Mouse (Mus musculus): ENCODE measurements around the gene Kctd14. TPM values are rescaled to one million over a fixed set of nuclear protein-coding genes. Genes with fewer than 3 reads are reported as not detected.
A peak's percentile ranks its signal among the peaks of the same experiment; 100 is the strongest.
"Not testable (repeated sequence)": the region's sequence is repeated elsewhere in the genome, so short reads cannot be mapped to it uniquely, and the experiment has no call there.

Kctd14 gene
- 1.4 TPM in 2 replicates for polyA plus RNA-seq (2015; fragmentation: Nextera tagmentation; extraction: Ambion mirVana)

DNA sequence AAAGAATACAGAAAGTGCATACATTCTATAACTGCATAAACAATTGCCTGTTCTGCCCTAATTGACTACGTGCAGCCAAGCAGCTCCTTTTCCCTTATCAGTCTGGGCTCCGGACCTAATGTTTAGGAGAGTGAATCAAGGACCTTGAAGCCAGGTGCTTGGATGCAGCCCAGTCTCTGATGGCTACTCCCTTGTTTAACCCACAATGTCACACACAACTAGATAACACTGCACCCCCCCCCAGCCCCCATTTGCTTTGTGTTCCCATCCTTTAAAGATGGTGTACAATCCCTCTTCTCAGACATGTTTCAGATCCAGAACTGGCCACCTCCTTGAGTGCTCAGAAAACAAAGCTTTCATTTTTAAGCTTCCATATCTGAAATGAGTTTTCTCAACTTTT lies at the start of gene Kctd14:
Kctd14 (plus strand) TSS at position 301 of the 400 bp plus-strand sequence.
- WGBS = 64% methylated on average over 2 of the region's 2 CpGs
- not testable (repeated sequence) for H3K4me2 ChIP-seq; ATAC-seq (ENCODE audit: extremely low read depth, insufficient number of reproducible peaks, low FRiP score, low TSS enrichment); H3K27me3 ChIP-seq (replicated peaks); H3K27ac ChIP-seq (replicated peaks); H3K9me3 ChIP-seq; H3K9ac ChIP-seq; H3K36me3 ChIP-seq; H3K4me3 ChIP-seq
- peaks cover 24% of the 10 kb centered on the region for H3K4me1 ChIP-seq

DNA sequence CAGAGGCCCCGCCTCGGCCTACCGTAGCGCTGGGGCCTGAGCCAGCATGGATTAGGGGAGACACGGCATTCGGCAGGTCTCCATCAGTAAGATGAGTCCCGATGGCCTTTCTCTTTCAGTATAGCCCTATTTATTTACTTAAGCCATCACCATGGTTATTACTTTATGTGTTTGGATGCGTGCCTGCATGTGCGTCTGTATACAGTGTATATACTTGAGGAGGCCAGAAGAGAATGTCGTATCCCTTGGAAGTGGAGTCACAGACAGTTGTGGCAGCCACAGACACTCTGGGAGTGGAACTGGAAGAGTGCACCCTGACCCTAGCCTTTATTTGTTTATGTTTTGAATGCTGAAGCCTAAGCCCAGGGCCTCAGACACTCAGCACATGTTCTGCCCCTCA lies 44.0 kb upstream of the Kctd14 start:
- Histone ChIP-seq H3K36me3 (peaks cover 72% of the 10 kb centered on the region), H3K4me3 (no peak overlapping the region), H3K4me2 (no peak overlapping the region), H3K9ac (no peak overlapping the region), H3K27ac (replicated peaks) (no peak overlapping the region), H3K27me3 (replicated peaks) (no peaks in the 10 kb centered on the region), H3K4me1 (0 out of 2 replicates have a peak, but pooled peaks cover 5% of the 10 kb centered on the region), H3K9me3 (no peaks in the 10 kb centered on the region)
- ATAC-seq (ENCODE audit: extremely low read depth, insufficient number of reproducible peaks, low FRiP score, low TSS enrichment) = no peak
- WGBS = 87% methylated on average over 10 of the region's 10 CpGs

DNA sequence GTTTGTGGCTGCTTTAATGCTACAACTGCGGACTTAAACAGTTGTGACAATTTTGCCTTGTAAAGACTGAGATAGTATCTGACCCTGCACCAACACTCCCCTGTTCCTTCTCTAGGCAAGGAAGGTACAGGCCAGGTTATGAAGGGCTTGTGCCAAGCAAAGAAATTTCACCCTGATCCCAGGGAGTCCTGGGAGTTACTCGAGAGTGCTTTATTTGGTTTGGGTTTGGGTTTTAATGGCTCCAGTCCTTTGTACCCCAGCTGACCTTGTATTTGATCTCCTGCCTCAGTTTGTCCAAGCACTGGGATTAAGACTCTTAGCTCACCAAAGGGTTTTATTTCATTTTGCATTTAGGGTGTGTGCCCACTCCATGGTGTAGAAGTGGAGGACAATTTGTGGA lies 40.0 kb upstream of the Kctd14 start:
- H3K9ac ChIP-seq = no peak overlapping the region
- H3K27ac ChIP-seq (replicated peaks) = no peak overlapping the region
- H3K9me3 ChIP-seq = no peaks in the 10 kb centered on the region
- no peak overlapping the region for H3K4me2 ChIP-seq
- peaks cover 56% of the 10 kb centered on the region for H3K36me3 ChIP-seq
- H3K4me3 ChIP-seq = no peak overlapping the region
- H3K4me1 ChIP-seq = peaks cover 16% of the 10 kb centered on the region
- 96% methylated on average over 2 of the region's 2 CpGs for WGBS
- H3K27me3 ChIP-seq (replicated peaks) = no peaks in the 10 kb centered on the region
- ATAC-seq (ENCODE audit: extremely low read depth, insufficient number of reproducible peaks, low FRiP score, low TSS enrichment) = no peak

DNA sequence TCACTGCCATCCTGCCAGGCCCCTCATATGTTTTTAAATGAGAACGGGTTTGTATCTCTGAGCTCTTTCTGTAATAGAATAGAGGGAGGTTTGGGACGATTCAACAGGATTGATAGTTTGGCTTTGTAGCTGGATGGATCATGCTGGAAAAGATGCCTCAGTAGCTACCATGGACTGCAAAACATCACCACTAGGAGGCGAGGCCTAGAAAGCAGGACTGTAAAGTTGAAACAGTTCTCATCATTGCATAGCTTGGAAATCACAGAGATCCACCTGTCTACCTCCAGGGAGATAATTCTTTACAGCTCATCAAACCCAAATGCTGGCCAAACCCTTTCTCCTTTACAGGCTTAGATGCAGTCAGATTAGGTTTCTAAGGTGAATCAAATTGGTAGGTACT lies 39.5 kb upstream of the Kctd14 start:
- no peak overlapping the region for H3K9ac ChIP-seq
- no peaks in the 10 kb centered on the region for H3K27me3 ChIP-seq (replicated peaks)
- WGBS = 74% methylated on average over 3 of the region's 3 CpGs
- H3K4me2 ChIP-seq = no peak overlapping the region
- no peaks in the 10 kb centered on the region for H3K9me3 ChIP-seq
- H3K36me3 ChIP-seq = peaks cover 55% of the 10 kb centered on the region
- H3K4me3 ChIP-seq = no peak overlapping the region
- no peak for ATAC-seq (ENCODE audit: extremely low read depth, insufficient number of reproducible peaks, low FRiP score, low TSS enrichment)
- H3K27ac ChIP-seq (replicated peaks) = no peak overlapping the region
- peaks cover 16% of the 10 kb centered on the region for H3K4me1 ChIP-seq

DNA sequence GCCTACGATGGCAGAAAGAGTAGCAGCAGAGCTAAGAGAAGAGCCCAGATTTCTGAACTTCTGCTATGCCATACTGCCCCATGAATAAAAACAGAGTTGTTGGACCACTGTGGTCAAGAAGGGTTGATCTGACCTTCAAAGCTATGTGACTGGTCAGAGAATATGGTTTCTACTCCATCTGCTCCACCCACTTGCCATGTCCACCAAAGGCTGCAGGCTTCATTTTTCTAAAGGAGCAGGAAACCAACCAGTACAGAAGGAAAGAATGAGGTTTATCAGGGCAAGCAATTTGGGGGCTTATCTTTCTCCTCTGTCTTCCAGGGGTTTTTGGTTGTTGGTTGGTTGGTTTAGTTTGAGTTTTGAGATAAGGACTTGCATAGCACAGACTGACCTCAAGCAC lies 37.1 kb upstream of the Kctd14 start:
- no peak overlapping the region for H3K9ac ChIP-seq
- no peak overlapping the region for H3K4me3 ChIP-seq
- 96% methylated on average over 1 of the region's 1 CpGs for WGBS
- H3K27ac ChIP-seq (replicated peaks) = no peak overlapping the region
- H3K36me3 ChIP-seq = peaks cover 31% of the 10 kb centered on the region
- no peak overlapping the region for H3K4me2 ChIP-seq
- no peaks in the 10 kb centered on the region for H3K9me3 ChIP-seq
- no peaks in the 10 kb centered on the region for H3K27me3 ChIP-seq (replicated peaks)
- H3K4me1 ChIP-seq = peaks cover 32% of the 10 kb centered on the region
- no peak for ATAC-seq (ENCODE audit: extremely low read depth, insufficient number of reproducible peaks, low FRiP score, low TSS enrichment)

DNA sequence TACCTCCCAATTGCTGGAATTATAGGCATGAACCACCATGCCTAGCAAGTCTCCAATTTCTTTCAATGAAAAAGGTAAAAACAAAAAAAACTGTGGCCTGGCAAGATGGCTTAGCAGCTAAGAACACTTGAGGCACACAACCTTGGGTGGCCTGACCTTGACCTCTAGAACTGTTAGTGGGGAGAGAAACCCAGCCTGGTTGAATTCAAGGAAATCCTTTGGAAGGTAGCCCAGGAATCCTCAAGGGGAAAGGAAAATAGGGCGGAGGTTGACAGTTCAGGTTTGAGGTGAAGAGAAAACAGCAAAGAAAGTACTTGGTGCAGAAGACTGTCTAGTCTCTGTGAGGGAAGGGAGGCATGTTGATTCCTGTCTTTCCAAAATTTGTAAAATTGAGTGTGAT lies 36.7 kb upstream of the Kctd14 start:
- Histone ChIP-seq H3K4me3 (no peak overlapping the region), H3K4me2 (no peak overlapping the region), H3K27me3 (replicated peaks) (no peaks in the 10 kb centered on the region), H3K9ac (no peak overlapping the region), H3K27ac (replicated peaks) (no peak overlapping the region), H3K36me3 (peaks cover 27% of the 10 kb centered on the region), H3K9me3 (no peaks in the 10 kb centered on the region), H3K4me1 (peaks cover 36% of the 10 kb centered on the region)
- WGBS = 54% methylated on average over 1 of the region's 1 CpGs
- no peak for ATAC-seq (ENCODE audit: extremely low read depth, insufficient number of reproducible peaks, low FRiP score, low TSS enrichment)

DNA sequence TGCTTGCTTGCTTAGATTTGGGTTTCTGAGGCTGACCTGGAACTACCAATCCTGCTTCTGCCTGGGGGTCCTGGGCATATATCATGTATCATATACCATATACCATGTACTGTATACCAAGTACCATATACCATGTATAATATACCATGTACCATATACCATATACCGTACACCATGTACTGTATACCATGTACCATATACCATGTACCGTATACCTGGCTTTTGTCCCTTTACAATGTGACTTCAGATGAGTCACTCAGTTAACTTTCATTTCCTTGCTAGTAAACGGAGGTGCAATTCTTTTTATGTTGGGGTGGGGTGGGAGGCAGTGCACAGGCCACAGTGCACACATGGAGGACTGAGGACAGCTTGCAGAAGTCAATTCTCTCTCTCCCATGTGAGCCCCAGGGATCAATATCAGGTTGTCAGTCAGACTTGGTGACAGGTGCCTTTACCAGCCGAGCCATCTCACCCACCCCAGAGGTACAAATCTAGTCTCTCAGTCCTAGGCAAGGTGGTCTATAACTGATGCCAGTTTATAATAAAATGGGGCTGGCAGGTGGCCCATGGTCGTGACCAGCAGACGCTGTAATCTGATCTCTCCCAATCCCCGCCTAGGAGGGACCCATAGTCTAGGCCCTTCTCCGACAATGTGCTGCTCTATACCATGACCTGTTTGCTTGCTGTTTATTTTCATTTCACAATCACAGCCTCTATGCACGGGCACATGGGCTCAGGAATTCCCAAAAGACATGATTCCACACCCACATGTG lies 36.0 kb upstream of the Kctd14 start:
- Histone ChIP-seq H3K4me2 (no peak overlapping the region), H3K9ac (no peak overlapping the region), H3K4me1 (peaks cover 36% of the 10 kb centered on the region), H3K27me3 (replicated peaks) (no peaks in the 10 kb centered on the region), H3K9me3 (no peaks in the 10 kb centered on the region), H3K4me3 (no peak overlapping the region), H3K27ac (replicated peaks) (no peak overlapping the region), H3K36me3 (peaks cover 20% of the 10 kb centered on the region)
- 51% methylated on average over 9 of the region's 9 CpGs for WGBS
- ATAC-seq (ENCODE audit: extremely low read depth, insufficient number of reproducible peaks, low FRiP score, low TSS enrichment) = no peak

DNA sequence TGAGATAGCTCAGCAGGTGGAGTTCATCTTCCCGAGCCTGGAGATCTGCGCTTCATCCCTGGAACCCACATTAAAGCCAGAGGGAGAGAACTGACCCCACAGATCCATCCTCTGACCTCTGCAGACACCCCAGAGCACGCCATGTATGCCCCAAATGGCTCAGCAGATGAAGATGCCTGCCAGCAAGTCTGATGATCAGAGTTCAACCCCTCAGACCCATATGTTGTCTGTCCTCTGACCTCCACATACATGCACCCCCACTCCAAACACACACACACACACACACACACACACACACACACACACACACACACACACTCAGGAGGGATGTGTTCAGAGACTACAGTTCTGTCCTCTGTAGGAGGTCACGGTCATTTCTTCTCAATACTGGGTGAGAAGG lies 34.6 kb upstream of the Kctd14 start:
- Histone ChIP-seq H3K36me3 (peaks cover 6% of the 10 kb centered on the region), H3K4me3 (no peak overlapping the region), H3K4me1 (peaks cover 43% of the 10 kb centered on the region), H3K9me3 (no peaks in the 10 kb centered on the region), H3K27me3 (replicated peaks) (no peaks in the 10 kb centered on the region), H3K4me2 (no peak overlapping the region), H3K27ac (replicated peaks) (no peak overlapping the region), H3K9ac (no peak overlapping the region)
- peak; percentile 13; the same call in 1 of the 2 replicates for ATAC-seq (ENCODE audit: extremely low read depth, insufficient number of reproducible peaks, low FRiP score, low TSS enrichment)
- WGBS = 87% methylated on average over 4 of the region's 4 CpGs

DNA sequence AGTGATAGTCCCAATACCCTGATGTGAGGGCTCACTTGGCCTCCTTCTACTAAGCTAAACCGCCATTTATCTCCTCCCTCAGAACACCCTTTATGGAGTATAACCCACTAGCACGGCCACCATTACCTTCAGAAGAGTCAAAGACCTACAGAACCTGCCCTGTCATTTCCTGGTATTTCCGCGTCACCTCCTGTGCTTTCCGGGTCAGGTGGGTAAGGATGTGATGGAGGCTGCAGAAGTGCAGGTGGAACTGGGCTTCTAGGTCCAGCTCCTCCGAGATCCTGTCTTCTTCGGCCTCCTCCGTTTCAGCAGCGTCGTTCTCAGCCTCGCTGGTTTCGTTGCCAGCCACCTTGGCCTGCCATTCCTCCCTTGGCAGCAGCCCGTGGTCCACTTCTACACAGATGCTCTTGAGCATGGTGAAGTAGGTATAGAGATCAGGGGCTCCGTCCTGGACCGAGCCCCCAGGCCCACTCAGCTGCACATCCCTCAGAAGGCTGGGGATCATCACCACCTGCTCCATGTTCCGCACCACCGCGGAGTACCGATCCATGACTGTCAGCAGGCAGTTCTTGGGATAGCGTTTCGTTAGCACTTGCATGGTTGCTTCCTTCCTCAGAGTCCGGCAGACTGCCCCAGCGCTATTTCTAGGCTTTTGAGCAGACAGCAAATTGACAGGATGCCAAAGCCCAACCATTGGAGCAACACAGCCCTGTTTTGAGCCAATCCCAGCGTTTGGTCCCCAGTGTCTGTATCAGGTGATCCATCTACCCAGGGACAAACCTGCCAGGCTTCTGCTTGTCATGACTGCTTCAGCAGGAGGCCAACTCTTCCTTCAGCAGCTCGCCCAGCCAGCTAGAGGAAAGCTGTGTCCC lies 34.0 kb upstream of the Kctd14 start, which contains the start of gene Thrsp:
Thrsp (minus strand) TSS at position 825 of the 872 bp plus-strand sequence.
- H3K27ac ChIP-seq (replicated peaks) = no peak within 1 kb of the TSS; the same call in 1 of the 2 replicates
- peaks cover 6% of the 10 kb centered on the region for H3K36me3 ChIP-seq
- no peak within 1 kb of the TSS for H3K4me3 ChIP-seq
- no peak for ATAC-seq (ENCODE audit: extremely low read depth, insufficient number of reproducible peaks, low FRiP score, low TSS enrichment)
- H3K9me3 ChIP-seq = no peaks in the 10 kb centered on the region
- H3K9ac ChIP-seq = 0 out of 2 replicates have a peak within 1 kb of the TSS, but pooled peaks have one; percentile 15
- H3K4me1 ChIP-seq = peaks cover 43% of the 10 kb centered on the region
- H3K4me2 ChIP-seq = peak within 1 kb of the TSS; percentile 49
- no peaks in the 10 kb centered on the region for H3K27me3 ChIP-seq (replicated peaks)
- 61% methylated on average over 25 of the region's 25 CpGs for WGBS

DNA sequence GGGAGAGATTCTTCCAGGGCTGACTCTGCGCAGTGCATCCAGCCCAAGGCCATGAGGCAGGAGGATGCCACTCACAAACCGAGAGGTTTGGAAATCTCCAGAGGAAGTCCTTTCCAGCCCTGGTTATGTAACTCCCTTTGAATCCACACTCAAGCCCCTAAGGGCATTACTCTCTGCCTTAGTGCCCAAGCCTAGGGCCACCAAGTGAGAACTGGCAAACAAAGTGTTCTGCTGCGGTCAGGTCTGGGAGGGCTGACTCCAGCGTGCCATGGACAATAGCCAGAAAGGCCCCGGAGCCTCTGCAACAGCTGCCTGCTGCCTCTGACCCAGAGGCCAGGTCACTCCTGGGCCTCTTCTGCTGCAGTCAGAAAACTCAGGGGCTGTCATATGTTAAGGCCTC lies 32.4 kb upstream of the Kctd14 start:
- 68% methylated on average over 5 of the region's 5 CpGs for WGBS
- Histone ChIP-seq H3K4me1 (peaks cover 42% of the 10 kb centered on the region), H3K36me3 (no peaks in the 10 kb centered on the region), H3K27ac (replicated peaks) (no peak overlapping the region), H3K4me3 (no peak overlapping the region), H3K27me3 (replicated peaks) (no peaks in the 10 kb centered on the region), H3K9me3 (no peaks in the 10 kb centered on the region), H3K9ac (no peak overlapping the region), H3K4me2 (no peak overlapping the region)
- no peak for ATAC-seq (ENCODE audit: extremely low read depth, insufficient number of reproducible peaks, low FRiP score, low TSS enrichment)

DNA sequence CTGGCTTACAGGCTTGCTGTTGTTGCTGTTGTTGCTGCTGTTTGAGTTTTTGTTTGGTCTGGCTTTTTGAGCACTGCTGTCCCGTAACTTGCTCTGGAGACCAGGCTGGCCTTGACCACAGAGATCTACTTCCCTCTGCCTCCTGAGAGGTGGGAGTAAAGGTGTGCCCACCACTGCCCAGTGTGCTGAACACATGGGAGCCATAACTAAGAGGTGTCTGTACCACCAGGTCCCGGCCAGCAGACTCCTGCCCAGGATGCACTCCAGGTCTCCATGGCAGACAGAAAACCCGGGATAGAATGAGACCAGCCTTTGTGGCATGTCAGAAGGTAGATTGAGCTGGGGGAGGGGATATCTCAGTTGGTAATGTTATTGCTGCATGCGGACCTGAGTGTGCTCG lies 32.0 kb upstream of the Kctd14 start:
- Histone ChIP-seq H3K4me1 (peaks cover 37% of the 10 kb centered on the region), H3K27ac (replicated peaks) (no peak overlapping the region), H3K9ac (no peak overlapping the region), H3K9me3 (no peaks in the 10 kb centered on the region), H3K36me3 (no peaks in the 10 kb centered on the region), H3K4me3 (no peak overlapping the region), H3K27me3 (replicated peaks) (no peaks in the 10 kb centered on the region), H3K4me2 (no peak overlapping the region)
- ATAC-seq (ENCODE audit: extremely low read depth, insufficient number of reproducible peaks, low FRiP score, low TSS enrichment) = no peak
- WGBS = 74% methylated on average over 5 of the region's 5 CpGs
